Mouse (Mus musculus) gonadal fat pad, adult 2 months (tissue): ENCODE results near the gene Mad2l1. TPM values are rescaled to one million over a fixed set of nuclear protein-coding genes. Genes with fewer than 3 reads are reported as not detected.

Source experiments
- DNase-seq: peaks from one replicate; pipeline ENCODE4 v3.0.0-alpha.2; 2012; ENCODE audit warnings: low read depth
- polyA plus RNA-seq: library from polyadenylated mRNA; depleted of rRNA; stranded (reverse); fragments of >200 nt; gene quantifications from 2 replicates; pipeline ENCODE4 v1.2.3, GENCODE M21; 2012; rRNA removed

Gene Mad2l1
- 4.1 and 6.0 TPM in 2 replicates for polyA plus RNA-seq

DNA sequence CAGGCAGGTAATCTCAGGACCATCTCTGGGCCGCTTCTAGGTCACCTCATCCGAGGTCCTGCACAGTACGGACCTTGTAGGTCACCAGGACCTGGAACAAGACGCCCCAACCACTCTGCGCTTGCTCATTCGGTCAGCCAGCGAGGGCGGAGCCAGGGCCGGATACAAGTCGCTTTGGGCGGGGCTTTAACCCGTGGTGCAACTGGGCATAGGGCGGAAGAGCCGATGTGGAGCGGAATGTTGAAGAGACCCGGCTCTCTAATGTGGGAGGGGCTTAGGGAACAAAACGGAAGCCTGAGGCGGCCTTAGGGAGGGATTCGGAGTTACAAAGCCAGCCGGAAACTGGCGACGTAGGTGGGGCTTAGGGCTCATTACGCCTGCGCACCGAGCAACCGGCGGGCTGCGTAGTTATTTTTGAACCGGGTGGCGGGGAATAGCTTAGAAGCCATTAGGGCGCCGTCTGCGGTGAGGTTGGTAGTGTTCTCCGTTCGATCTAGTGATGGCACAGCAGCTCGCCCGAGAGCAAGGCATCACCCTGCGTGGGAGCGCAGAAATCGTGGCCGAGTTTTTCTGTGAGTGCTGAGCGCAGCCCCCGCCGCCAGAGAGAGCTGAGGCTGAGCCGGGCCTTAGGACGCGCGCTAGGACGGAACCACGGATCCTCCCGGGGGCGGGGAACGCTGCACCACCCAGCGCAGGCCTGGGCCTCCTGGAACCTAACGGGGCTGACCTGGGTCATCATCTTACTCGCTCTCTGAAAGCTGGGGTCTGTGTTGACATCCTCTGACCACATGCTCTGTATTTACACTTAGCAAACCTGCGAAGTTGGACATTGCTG, at the start of gene Mad2l1:
Gene Mad2l1, plus strand, starts transcription at position 363 of the 835 bp plus-strand sequence.
- DNase-seq: peak; percentile 98

DNA sequence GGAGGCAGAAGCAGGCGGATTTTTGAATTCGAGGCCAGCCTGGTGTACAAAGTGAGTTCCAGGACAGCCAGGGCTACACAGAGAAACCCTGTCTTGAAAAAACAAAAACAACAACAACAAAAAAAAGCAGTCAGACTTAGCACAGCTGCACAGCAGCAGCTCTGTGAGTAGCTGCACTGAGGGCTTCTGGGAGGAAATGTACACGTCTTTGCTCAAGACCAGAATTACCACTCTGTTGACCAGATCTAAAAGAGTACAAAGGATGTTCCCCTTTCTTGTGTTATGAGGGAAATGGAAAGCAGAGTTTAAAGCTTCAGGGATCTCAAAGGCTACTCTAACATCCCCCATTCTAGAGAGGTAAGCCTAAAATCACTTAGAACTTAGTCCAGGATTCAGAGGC, 41.5 kb upstream of the Mad2l1 start:
- DNase-seq: no peak

DNA sequence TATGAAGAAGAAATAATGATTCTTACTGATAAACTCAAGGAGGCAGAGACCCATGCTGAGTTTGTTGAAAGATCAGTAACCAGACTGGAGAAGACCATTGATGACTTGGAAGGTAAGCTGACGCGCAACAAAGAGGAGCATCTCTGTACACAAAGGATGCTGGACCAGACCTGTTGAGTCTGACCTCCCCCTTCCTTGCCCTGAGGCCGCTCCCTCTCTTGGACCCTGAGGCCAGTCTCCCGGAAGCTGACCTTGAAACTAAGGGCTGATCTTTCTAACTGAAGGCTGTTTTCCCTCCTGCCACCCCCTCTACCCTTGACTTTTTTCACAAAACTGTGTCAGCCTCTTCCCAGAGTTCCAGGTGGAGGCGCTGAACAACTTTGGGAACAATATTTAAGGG, 18.8 kb upstream of the Mad2l1 start:
- DNase-seq: no peak

DNA sequence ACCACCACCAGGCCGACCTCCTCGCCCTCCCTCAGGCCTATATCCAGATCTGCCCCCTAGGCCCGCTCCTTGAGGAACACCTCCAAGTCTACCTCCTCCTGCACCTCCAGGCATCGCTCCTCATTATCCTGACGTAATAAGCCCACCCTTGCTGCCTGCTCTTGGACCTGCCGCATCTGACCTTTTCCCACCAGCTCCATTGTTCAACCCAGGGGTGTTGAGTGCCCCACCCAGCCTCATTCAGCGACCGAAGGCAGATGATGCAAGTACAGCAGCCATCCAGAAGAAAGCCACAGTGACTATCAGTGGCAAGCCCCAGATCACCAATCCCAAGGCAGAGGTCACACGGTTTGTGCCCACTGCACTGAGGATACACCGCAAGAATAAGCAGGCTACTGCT, 6.8 kb upstream of the Mad2l1 start:
- DNase-seq: no peak

DNA sequence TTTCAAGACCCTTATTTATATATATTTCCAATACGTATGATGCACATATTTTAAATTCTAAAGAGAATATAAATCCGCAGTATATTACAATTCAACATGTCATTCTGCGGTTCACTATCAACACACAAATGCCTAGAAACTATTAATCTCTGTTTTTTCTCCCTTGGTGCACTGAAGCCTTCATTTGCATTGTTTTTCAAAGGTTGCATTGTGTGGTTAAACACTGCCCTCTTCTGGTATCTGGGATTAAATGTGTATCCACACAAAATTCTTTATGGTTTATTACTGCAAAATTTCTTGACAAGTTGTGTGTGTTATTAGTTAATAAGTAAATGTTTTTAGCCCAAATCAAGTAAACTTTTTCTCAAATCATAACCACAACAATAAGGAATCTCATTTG, 1.9 kb upstream of the Mad2l1 start:
- DNase-seq: no peak

DNA sequence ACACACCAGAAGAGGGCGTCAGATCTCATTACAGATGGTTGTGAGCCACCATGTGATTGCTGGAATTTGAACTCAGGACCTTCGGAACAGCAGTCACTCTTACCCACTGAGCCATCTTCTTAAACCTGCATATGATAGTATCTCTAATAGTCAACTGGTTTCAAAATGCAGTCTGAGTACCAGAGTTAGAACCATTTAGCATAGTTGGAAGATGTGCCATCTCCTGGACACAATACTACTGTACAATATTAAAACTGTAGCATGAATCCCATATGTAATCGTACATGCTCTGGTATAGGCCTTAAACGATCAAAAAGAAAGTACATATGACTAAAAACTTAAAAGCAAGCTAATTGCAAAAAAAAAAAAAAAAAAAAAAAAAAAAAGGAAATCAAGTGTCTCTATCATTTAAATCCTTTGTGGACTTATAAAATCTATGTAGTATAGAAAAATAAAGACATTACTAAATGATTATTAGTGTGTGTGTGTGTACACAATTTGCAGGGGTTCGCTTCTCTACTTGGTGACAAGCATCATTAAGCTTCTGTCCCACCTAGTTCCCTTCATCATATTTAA, 736 bp upstream of the Mad2l1 start:
- DNase-seq: no peak

DNA sequence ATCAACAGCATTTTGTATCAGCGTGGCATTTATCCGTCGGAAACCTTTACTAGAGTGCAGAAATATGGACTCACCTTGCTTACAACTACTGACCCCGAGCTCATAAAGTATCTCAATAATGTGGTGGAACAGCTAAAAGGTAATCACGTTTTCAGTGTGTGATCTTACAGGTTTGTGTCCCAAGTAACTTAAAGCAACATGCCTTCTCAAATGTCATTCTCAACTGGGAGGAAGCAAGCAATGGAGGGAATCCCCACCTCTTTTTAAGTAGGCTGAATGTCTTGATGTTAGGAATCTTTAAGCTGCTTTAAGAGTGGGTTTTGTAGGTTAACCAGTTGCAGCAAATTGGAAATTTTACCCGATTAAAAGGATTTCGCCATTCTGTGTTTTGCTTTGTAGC, 776 bp downstream of the Mad2l1 start:
- DNase-seq: no peak

DNA sequence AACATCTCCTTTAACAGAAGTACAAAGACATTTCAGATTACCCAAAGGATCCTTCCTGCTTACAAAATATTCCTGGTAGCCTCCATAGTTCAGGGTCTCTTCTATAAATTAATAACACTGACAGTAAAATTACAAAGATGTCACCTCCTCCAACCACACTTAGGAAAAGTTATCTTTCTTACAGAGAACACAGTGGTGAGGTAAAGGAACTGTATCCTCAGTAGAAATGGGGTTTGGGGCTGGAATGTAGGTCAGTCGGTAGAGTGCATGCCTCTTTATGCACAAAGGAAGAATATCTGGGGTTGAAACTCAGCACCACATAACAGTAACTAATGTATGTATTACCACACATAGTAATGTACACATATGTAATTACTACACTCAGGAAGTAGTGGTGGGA, 24.8 kb downstream of the Mad2l1 start, which contains the start of gene Vmn1r32:
Gene Vmn1r32, minus strand, starts transcription at position 101 of the 400 bp plus-strand sequence.
- DNase-seq: no peak

- no peak for DNase-seq
These were observed 60.6 kb downstream of the Mad2l1 start for GRCm38 (mm10) chr6:66595804-66596203.

Other genes starting within 250 kb of the Mad2l1 start
- not detected in 2 replicates for gene Vmn1r32, start 24.7 kb downstream of the Mad2l1 start, polyA plus RNA-seq
- gene Vmn1r33, start 82.9 kb downstream of the Mad2l1 start, polyA plus RNA-seq: not detected in 2 replicates
- gene Vmn1r34, start 108.5 kb downstream of the Mad2l1 start, polyA plus RNA-seq: not detected in 2 replicates
- not detected in 2 replicates for gene Vmn1r35, start 150.5 kb downstream of the Mad2l1 start, polyA plus RNA-seq
- not detected in 2 replicates for gene Vmn1r36, start 183.8 kb downstream of the Mad2l1 start, polyA plus RNA-seq
- gene Vmn1r37, start 194.0 kb downstream of the Mad2l1 start, polyA plus RNA-seq: not detected in 2 replicates
- not detected in 2 replicates for gene Vmn1r38, start 247.2 kb downstream of the Mad2l1 start, polyA plus RNA-seq